Mouse (Mus musculus): Measurements from ENCODE around the gene Kdelr3. TPM values are rescaled to one million over a fixed set of nuclear protein-coding genes. Genes with fewer than 3 reads are reported as not detected.

Kdelr3 gene
- total and polyA plus RNA-seq, 3 experiments: 0.33 to 7.4 (median 0.94) TPM

- Histone ChIP-seq H3K27me3 (replicated peaks) (peaks cover 84% of the 10 kb centered on the region), H3K9ac (ENCODE audit: insufficient read depth, low read depth) (no peak overlapping the region), H3K79me2 (replicated peaks; ENCODE audit: control insufficient read depth, extremely low read depth, insufficient read depth, poor library complexity, severe bottlenecking) (no peaks in the 10 kb centered on the region), H3K27ac (ENCODE audit: insufficient read depth, low read depth) (no peak overlapping the region), H3K36me3 (replicated peaks in 1 of 2; ENCODE audit: control insufficient read depth in 1 of 2, insufficient read depth in 1 of 2, low read length in 1 of 2) (no peaks in the 10 kb centered on the region), H3K4me1 (ENCODE audit: control insufficient read depth in 1 of 2, insufficient read depth in 2 of 2) (peaks cover 0 to 5% of the 10 kb centered on the region in 2 experiments; a peak in 2 of 4 replicates), H3K4me3 (replicated peaks in 1 of 3; ENCODE audit: low read depth in 2 of 3, low read length in 2 of 3, poor library complexity in 1 of 3) (no peak overlapping the region), H3K9me3 (replicated peaks; ENCODE audit: low read length) (peaks cover 6% of the 10 kb centered on the region), H3K4me2 (ENCODE audit: insufficient read depth, low read depth, poor library complexity, severe bottlenecking) (no peak overlapping the region)
- no peak for TF ChIP-seq MEF2A (IDR thresholded peaks at IDR 0.05; ENCODE audit: borderline replicate concordance, low read depth, low read length)
- TF ChIP-seq HCFC1 (IDR thresholded peaks at IDR 0.05; ENCODE audit: low read depth, low read length): no peak
- no peak for TF ChIP-seq TBP (conservative IDR thresholded peaks at IDR 0.05; ENCODE audit: low read depth, low read length)
- TF ChIP-seq MAX (IDR thresholded peaks at IDR 0.05; ENCODE audit: low read length): no peak
- no peak for TF ChIP-seq JUND (conservative IDR thresholded peaks at IDR 0.05; ENCODE audit: low read depth, low read length)
- in situ Hi-C loops (cut with MboI; ENCODE audit: low pct_ligation_motif_present, low pct_unique_long_range_greater_than_20kb, low sequenced_read_pairs): no loop called here
- no peak for DNase-seq (ENCODE audit: extremely low read depth)
- dilution Hi-C loops (cut with MboI; ENCODE audit: extremely low pct_ligation_motif_present, extremely low pct_unique_long_range_greater_than_20kb, low sequenced_read_pairs): no loop called here
Observed at GRCm38 (mm10) chr15:79509998-79510397, 6.2 kb upstream of the Kdelr3 start.

- no peak overlapping the region for H3K4me2 ChIP-seq (ENCODE audit: insufficient read depth, low read depth, poor library complexity, severe bottlenecking)
- in situ Hi-C loops (cut with MboI; ENCODE audit: low pct_ligation_motif_present, low pct_unique_long_range_greater_than_20kb, low sequenced_read_pairs) (no loop called here), dilution Hi-C loops (cut with MboI; ENCODE audit: extremely low pct_ligation_motif_present, extremely low pct_unique_long_range_greater_than_20kb, low sequenced_read_pairs) (no loop called here)
- H3K79me2 ChIP-seq (replicated peaks; ENCODE audit: control insufficient read depth, extremely low read depth, insufficient read depth, poor library complexity, severe bottlenecking): no peaks in the 10 kb centered on the region
- TF ChIP-seq KAT2A (IDR thresholded peaks at IDR 0.05; ENCODE audit: insufficient replicate concordance, low read length): no peak
- no peak for TF ChIP-seq UBTF (IDR thresholded peaks at IDR 0.05; ENCODE audit: low read depth, low read length)
- no peak for TF ChIP-seq SIN3A (IDR thresholded peaks at IDR 0.05; ENCODE audit: low read length)
- TF ChIP-seq JUND (conservative IDR thresholded peaks at IDR 0.05; ENCODE audit: low read depth, low read length): no peak
- no peak for TF ChIP-seq IRF4 (IDR thresholded peaks at IDR 0.05; ENCODE audit: low read depth, low read length)
- no peak for TF ChIP-seq ELF1 (IDR thresholded peaks at IDR 0.05; ENCODE audit: low read depth, low read length)
- no peak for TF ChIP-seq CHD2 (IDR thresholded peaks at IDR 0.05; ENCODE audit: low read length)
- no peak for TF ChIP-seq EP300 (IDR thresholded peaks at IDR 0.05; ENCODE audit: low read length)
- TF ChIP-seq ZMIZ1 (IDR thresholded peaks at IDR 0.05; ENCODE audit: low read depth, low read length): no peak
- no peak for TF ChIP-seq SMC3 (IDR thresholded peaks at IDR 0.05; ENCODE audit: low read depth, low read length)
- H3K9me3 ChIP-seq (replicated peaks; ENCODE audit: low read length): peaks cover 4% of the 10 kb centered on the region
- no peak overlapping the region for H3K27ac ChIP-seq (ENCODE audit: insufficient read depth, low read depth)
- no peak overlapping the region for H3K9ac ChIP-seq (ENCODE audit: insufficient read depth, low read depth)
- H3K4me1 ChIP-seq (ENCODE audit: control insufficient read depth in 1 of 2, insufficient read depth in 2 of 2): peaks cover 0 to 5% of the 10 kb centered on the region in 2 experiments; a peak in 2 of 4 replicates
- peaks cover 87% of the 10 kb centered on the region for H3K27me3 ChIP-seq (replicated peaks)
- no peaks in the 10 kb centered on the region for H3K36me3 ChIP-seq (replicated peaks in 1 of 2; ENCODE audit: control insufficient read depth in 1 of 2, insufficient read depth in 1 of 2, low read length in 1 of 2)
- no peak overlapping the region for H3K4me3 ChIP-seq (replicated peaks in 1 of 3; ENCODE audit: low read depth in 2 of 3, low read length in 2 of 3, poor library complexity in 1 of 3)
- DNase-seq (ENCODE audit: extremely low read depth): no peak
Observed at GRCm38 (mm10) chr15:79510425-79510824, 5.8 kb upstream of the Kdelr3 start.

Measured in CH12.LX (cell line).